27 mouse cellular contexts compared by ENCODE assay signal in the genomic region with DNA sequence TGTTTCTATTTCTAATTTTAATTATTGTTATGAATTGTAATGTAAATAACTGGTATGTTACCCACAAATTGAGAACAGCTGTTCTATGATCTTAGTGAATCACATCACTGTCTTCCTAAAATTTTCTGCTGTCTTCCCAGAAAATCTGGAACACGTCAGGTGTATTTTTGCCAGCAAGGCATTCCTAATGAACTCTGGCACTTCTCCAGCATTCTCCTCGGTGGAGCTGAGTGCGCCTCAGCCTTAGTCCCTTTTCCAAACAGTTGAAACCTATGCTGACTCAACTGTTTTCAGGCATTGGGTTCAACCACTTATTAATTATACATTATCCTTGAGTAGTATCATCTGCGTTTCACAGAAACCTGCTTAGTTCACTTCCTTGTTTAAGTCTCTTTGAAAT. TPM values are rescaled to one million over a fixed set of nuclear protein-coding genes. Genes with fewer than 3 reads are reported as not detected.
DNase-seq lines count a peak whose midpoint lies in the region; ATAC-seq and TF ChIP-seq lines count a peak whose summit lies in the region.
"Had no signal": no experiment of that assay in that cellular context is flagged by ENCODE, and none has a peak within 500 bp of the region (broad histone marks: within the 10 kb centered on the region; RNA-seq: fewer than 3 reads in every experiment).

No protein-coding gene starts in this region.

- no peak overlapping the region for H3K9ac ChIP-seq in kidney, embryonic 15.5 days
- H3K9ac ChIP-seq in limb, embryonic 14.5 days (ENCODE audit: low read depth, low read length, severe bottlenecking): no peak overlapping the region
- H3K9ac ChIP-seq in midbrain, postnatal 0 days (replicated peaks; ENCODE audit: low read length, poor library complexity, severe bottlenecking): no peak overlapping the region
- no peak overlapping the region for H3K9ac ChIP-seq in midbrain, embryonic 13.5 days (replicated peaks)
- H3K9ac ChIP-seq: embryonic facial prominence, embryonic 15.5 days; limb, embryonic 13.5 days; liver, embryonic 13.5 days; stomach, embryonic 15.5 days had no signal

- H3K9me3 ChIP-seq in kidney, embryonic 15.5 days (replicated peaks): no peaks in the 10 kb centered on the region
- no peaks in the 10 kb centered on the region for H3K9me3 ChIP-seq in limb, embryonic 14.5 days (ENCODE audit: control insufficient read depth, low read length)
- no peaks in the 10 kb centered on the region for H3K9me3 ChIP-seq in limb, embryonic 10.5 days (replicated peaks)
- no peaks in the 10 kb centered on the region for H3K9me3 ChIP-seq in midbrain, postnatal 0 days (ENCODE audit: low read length)
- no peaks in the 10 kb centered on the region for H3K9me3 ChIP-seq in midbrain, embryonic 13.5 days
- H3K9me3 ChIP-seq: embryonic facial prominence, embryonic 15.5 days; heart, embryonic 10.5 days; hindbrain, embryonic 10.5 days; limb, embryonic 13.5 days; liver, embryonic 13.5 days; megakaryocyte, embryonic 14.5 days; stomach, embryonic 15.5 days had no signal

- no peak overlapping the region for H3K4me3 ChIP-seq in kidney, adult 2 months (ENCODE audit: insufficient read depth, low read depth, low read length)
- H3K4me3 ChIP-seq in kidney, embryonic 15.5 days (replicated peaks): no peak overlapping the region
- H3K4me3 ChIP-seq in limb, embryonic 14.5 days (replicated peaks; ENCODE audit: low read length): no peak overlapping the region
- no peak overlapping the region for H3K4me3 ChIP-seq in limb, embryonic 10.5 days
- H3K4me3 ChIP-seq in midbrain, postnatal 0 days (ENCODE audit: low read depth, low read length): no peak overlapping the region
- H3K4me3 ChIP-seq in midbrain, embryonic 13.5 days (replicated peaks): no peak overlapping the region
- H3K4me3 ChIP-seq: embryonic facial prominence, embryonic 15.5 days; heart, embryonic 10.5 days; hindbrain, embryonic 10.5 days; layer of hippocampus, adult 2 months; limb, embryonic 13.5 days; liver, embryonic 13.5 days; megakaryocyte, embryonic 14.5 days; stomach, embryonic 15.5 days had no signal

- H3K4me2 ChIP-seq in kidney, embryonic 15.5 days: no peak overlapping the region
- H3K4me2 ChIP-seq in limb, embryonic 14.5 days (replicated peaks; ENCODE audit: low read depth, low read length, severe bottlenecking): no peak overlapping the region
- no peak overlapping the region for H3K4me2 ChIP-seq in midbrain, postnatal 0 days (ENCODE audit: low read depth, low read length, poor library complexity, severe bottlenecking)
- H3K4me2 ChIP-seq in midbrain, embryonic 13.5 days (replicated peaks): no peak overlapping the region
- H3K4me2 ChIP-seq: embryonic facial prominence, embryonic 15.5 days; limb, embryonic 13.5 days; liver, embryonic 13.5 days; stomach, embryonic 15.5 days had no signal

- no peak for ATAC-seq in cerebellum, adult (ENCODE audit: insufficient number of reproducible peaks, low FRiP score, low TSS enrichment)
- ATAC-seq in kidney, embryonic 15.5 days (replicated peaks; ENCODE audit: low FRiP score): no peak
- no peak for ATAC-seq in limb, embryonic 14.5 days (ENCODE audit: low FRiP score, low read depth)
- ATAC-seq in midbrain, postnatal 0 days (ENCODE audit: low FRiP score): no peak
- no peak for ATAC-seq in midbrain, embryonic 13.5 days
- ATAC-seq: forebrain, embryonic 16.5 days; intestine, postnatal 0 days; midbrain, embryonic 16.5 days had no signal

- WGBS in kidney, adult 2 months: 45% methylated on average over 4 of the region's 4 CpGs
- WGBS in kidney, embryonic 15.5 days: 81% methylated on average over 4 of the region's 4 CpGs
- 75% methylated on average over 4 of the region's 4 CpGs for WGBS in limb, embryonic 14.5 days
- 91% methylated on average over 4 of the region's 4 CpGs for whole genome bisulfite sequencing in limb, embryonic 10.5 days
- WGBS in midbrain, postnatal 0 days: 79% methylated on average over 4 of the region's 4 CpGs
- WGBS in midbrain, embryonic 13.5 days: 94% methylated on average over 4 of the region's 4 CpGs

- H3K4me1 ChIP-seq in kidney, adult 2 months (ENCODE audit: control insufficient read depth, insufficient read depth, low read length): peaks cover 3% of the 10 kb centered on the region; the same call in 1 of the 2 replicates
- no peaks in the 10 kb centered on the region for H3K4me1 ChIP-seq in kidney, embryonic 15.5 days
- H3K4me1 ChIP-seq in limb, embryonic 14.5 days (ENCODE audit: control insufficient read depth, insufficient read depth, low read length): no peaks in the 10 kb centered on the region
- no peaks in the 10 kb centered on the region for H3K4me1 ChIP-seq in limb, embryonic 10.5 days
- H3K4me1 ChIP-seq in midbrain, postnatal 0 days (ENCODE audit: insufficient read depth, low read length): no peaks in the 10 kb centered on the region
- no peaks in the 10 kb centered on the region for H3K4me1 ChIP-seq in midbrain, embryonic 13.5 days (replicated peaks)
- H3K4me1 ChIP-seq: embryonic facial prominence, embryonic 15.5 days; heart, embryonic 10.5 days; hindbrain, embryonic 10.5 days; limb, embryonic 13.5 days; liver, embryonic 13.5 days; megakaryocyte, embryonic 14.5 days; stomach, embryonic 15.5 days had no signal

- peak; percentile 9 for DNase-seq in cerebellum, adult 9-10 months
- peak; percentile 75 for DNase-seq in kidney, adult 2 months
- DNase-seq in limb, embryonic 14.5 days (ENCODE audit: low spot score): peak; percentile 13
- DNase-seq in limb, embryonic 10.5 days (ENCODE audit: low spot score): no peak
- DNase-seq in midbrain, postnatal 0 days (ENCODE audit: low spot score): peak; percentile 5
- DNase-seq: adrenal gland, postnatal 25 days; cerebellum, adult 11-12 months; cerebellum, postnatal 25 days; embryo, embryonic 11 days; gastrocnemius, postnatal 10 days; layer of hippocampus, postnatal 36 days; liver, embryonic 13.5 days; right cerebral cortex, adult 18-20 months; thymus, postnatal 25 days had no signal

- no peak overlapping the region for H3K27ac ChIP-seq in kidney, adult 2 months (ENCODE audit: insufficient read depth, low read depth, low read length)
- no peak overlapping the region for H3K27ac ChIP-seq in kidney, embryonic 15.5 days
- no peak overlapping the region for H3K27ac ChIP-seq in limb, embryonic 14.5 days (replicated peaks; ENCODE audit: low read depth, low read length)
- no peak overlapping the region for H3K27ac ChIP-seq in limb, embryonic 10.5 days
- H3K27ac ChIP-seq in midbrain, postnatal 0 days (ENCODE audit: low read depth, low read length): no peak overlapping the region
- no peak overlapping the region for H3K27ac ChIP-seq in midbrain, embryonic 13.5 days
- H3K27ac ChIP-seq: embryonic facial prominence, embryonic 15.5 days; heart, embryonic 10.5 days; hindbrain, embryonic 10.5 days; layer of hippocampus, adult 2 months; limb, embryonic 13.5 days; liver, embryonic 13.5 days; stomach, embryonic 15.5 days had no signal

- no peak for TF ChIP-seq CTCF in kidney, adult 2 months (conservative IDR thresholded peaks at IDR 0.05; ENCODE audit: insufficient read depth, insufficient read length, low read depth, low read length)
- TF ChIP-seq CTCF in midbrain, postnatal 0 days (IDR thresholded peaks at IDR 0.05): no peak

- no peaks in the 10 kb centered on the region for H3K27me3 ChIP-seq in kidney, adult 2 months (replicated peaks; ENCODE audit: control insufficient read depth, insufficient read depth, low read length)
- H3K27me3 ChIP-seq in kidney, embryonic 15.5 days: no peaks in the 10 kb centered on the region
- H3K27me3 ChIP-seq in limb, embryonic 14.5 days (ENCODE audit: control insufficient read depth, insufficient read depth, low read length): no peaks in the 10 kb centered on the region
- H3K27me3 ChIP-seq in limb, embryonic 10.5 days (ENCODE audit: low read depth, poor library complexity, severe bottlenecking): no peaks in the 10 kb centered on the region
- H3K27me3 ChIP-seq in midbrain, postnatal 0 days (ENCODE audit: insufficient read depth, low read length): no peaks in the 10 kb centered on the region
- H3K27me3 ChIP-seq in midbrain, embryonic 13.5 days: no peaks in the 10 kb centered on the region
- H3K27me3 ChIP-seq: embryonic facial prominence, embryonic 15.5 days; limb, embryonic 13.5 days; liver, embryonic 13.5 days; megakaryocyte, embryonic 14.5 days; stomach, embryonic 15.5 days had no signal

- TF ChIP-seq POLR2A in kidney, adult 2 months (IDR thresholded peaks at IDR 0.05; ENCODE audit: low read depth, low read length): no peak
- no peak for TF ChIP-seq POLR2A in limb, embryonic 14.5 days (IDR thresholded peaks at IDR 0.05; ENCODE audit: borderline replicate concordance, extremely low read depth, insufficient read depth, insufficient read length)

- H3K36me3 ChIP-seq in kidney, adult 2 months (ENCODE audit: control insufficient read depth, insufficient read depth, low read length): peaks cover 1% of the 10 kb centered on the region
- H3K36me3 ChIP-seq in kidney, embryonic 15.5 days: peaks cover 90% of the 10 kb centered on the region
- H3K36me3 ChIP-seq in limb, embryonic 14.5 days (ENCODE audit: control insufficient read depth, insufficient read depth, low read length): peaks cover 59% of the 10 kb centered on the region
- H3K36me3 ChIP-seq in limb, embryonic 10.5 days: peaks cover 97% of the 10 kb centered on the region
- peaks cover 33% of the 10 kb centered on the region; the same call in 1 of the 2 replicates for H3K36me3 ChIP-seq in midbrain, postnatal 0 days (ENCODE audit: insufficient read depth, low read length)
- peaks cover 72% of the 10 kb centered on the region for H3K36me3 ChIP-seq in midbrain, embryonic 13.5 days

RNA-seq across cellular contexts. Expression of a gene that starts 25.6 kb away (rescaled TPM):
- 5.8 and 6.5 TPM in 2 replicates for polyA plus RNA-seq in kidney, adult 2 months (2012; rRNA removed)
- polyA plus RNA-seq in kidney, embryonic 15.5 days (2015; fragmentation: Nextera tagmentation; extraction: Ambion mirVana): 15.4 and 16.0 TPM in 2 replicates
- 28.9 and 34.0 TPM in 2 replicates for polyA plus RNA-seq in limb, embryonic 14.5 days (2012; rRNA removed)
- polyA plus RNA-seq in limb, embryonic 14.5 days (2014; fragmentation: Nextera tagmentation; extraction: Ambion mirVana): 16.7 and 21.1 TPM in 2 replicates
- polyA plus RNA-seq in limb, embryonic 10.5 days (2016; fragmentation: Nextera tagmentation; extraction: Ambion mirVana): 26.1 and 27.0 TPM in 2 replicates
- 26.8 and 33.6 TPM in 2 replicates for total RNA-seq in midbrain, postnatal 0 days (2014; rRNA removed)
- polyA plus RNA-seq in midbrain, postnatal 0 days (2015; fragmentation: Nextera tagmentation; extraction: Ambion mirVana): 6.1 and 10.1 TPM in 2 replicates
- polyA plus RNA-seq in midbrain, embryonic 13.5 days (2015; fragmentation: Nextera tagmentation; extraction: Ambion mirVana): 16.1 and 16.7 TPM in 2 replicates
